Mouse (Mus musculus) Muller cell, postnatal 12 days (primary cell): Measurements from ENCODE around the gene Ntng2.
A peak's percentile ranks its signal among the peaks of the same experiment; 100 is the strongest.

ENCODE experiments used
- DNase-seq: peaks from one replicate; pipeline ENCODE4 v3.0.0-alpha.2; 2015; ENCODE audit errors: inconsistent ontology term

Ntng2 gene

GRCm38 (mm10) chr2:29235811-29236210 lies 17.0 kb downstream of the Ntng2 start:
- no peak for DNase-seq

- no peak for DNase-seq
Observed at GRCm38 (mm10) chr2:29235026-29235425, 17.8 kb downstream of the Ntng2 start.

- DNase-seq = no peak
Observed at GRCm38 (mm10) chr2:29234002-29234401, 18.8 kb downstream of the Ntng2 start.

- no peak for DNase-seq
Observed at GRCm38 (mm10) chr2:29230191-29230835, 22.5 kb downstream of the Ntng2 start.

- no peak for DNase-seq
Observed at GRCm38 (mm10) chr2:29226671-29227070, 26.1 kb downstream of the Ntng2 start.

GRCm38 (mm10) chr2:29223591-29224262 lies 29.1 kb downstream of the Ntng2 start:
- DNase-seq = no peak

- DNase-seq = peak; percentile 41
Observed at GRCm38 (mm10) chr2:29222302-29222701, 30.5 kb downstream of the Ntng2 start.

- no peak for DNase-seq
Observed at GRCm38 (mm10) chr2:29218831-29219230, 34.0 kb downstream of the Ntng2 start.

- peak; percentile 90 for DNase-seq
Observed at GRCm38 (mm10) chr2:29217897-29218296, 34.9 kb downstream of the Ntng2 start.

- DNase-seq = no peak
Observed at GRCm38 (mm10) chr2:29217042-29217441, 35.8 kb downstream of the Ntng2 start.

- DNase-seq = peak; percentile 60
Observed at GRCm38 (mm10) chr2:29216286-29217012, 36.4 kb downstream of the Ntng2 start.

GRCm38 (mm10) chr2:29206156-29206555 lies 46.6 kb downstream of the Ntng2 start:
- DNase-seq = no peak

GRCm38 (mm10) chr2:29201223-29201955 lies 51.4 kb downstream of the Ntng2 start:
- DNase-seq = peak; percentile 53

GRCm38 (mm10) chr2:29199909-29200308 lies 52.9 kb downstream of the Ntng2 start:
- DNase-seq = no peak

GRCm38 (mm10) chr2:29198446-29198845 lies 54.4 kb downstream of the Ntng2 start:
- DNase-seq = no peak

- DNase-seq = no peak
Observed at GRCm38 (mm10) chr2:29196844-29197243, 56.0 kb downstream of the Ntng2 start.

GRCm38 (mm10) chr2:29194547-29195463 lies 58.0 kb downstream of the Ntng2 start:
- DNase-seq = peak; percentile 70

GRCm38 (mm10) chr2:29193819-29194546 lies 58.8 kb downstream of the Ntng2 start:
- DNase-seq = no peak

GRCm38 (mm10) chr2:29192629-29193278 lies 60.1 kb downstream of the Ntng2 start:
- no peak for DNase-seq
